Mouse (Mus musculus) E14TG2a.4 (cell line): Measurements from ENCODE around the gene Tlk2.

ENCODE experiments used
- CTCF ChIP-seq: conservative IDR thresholded peaks from 2 replicates; pipeline ENCODE4 v1.5.1; 2014; ENCODE audit warnings: low read length
- NANOG ChIP-seq: IDR thresholded peaks from 2 replicates; pipeline ENCODE4 v1.6.1; 2014; ENCODE audit warnings: borderline replicate concordance, low read length, mixed read lengths

- TF ChIP-seq CTCF: no peak
- TF ChIP-seq NANOG: no peak
Measured at GRCm38 (mm10) chr11:105317769-105318168, 139.2 kb downstream of the Tlk2 start.
